Mouse (Mus musculus): ENCODE measurements around the gene Igf2r. TPM values are rescaled to one million over a fixed set of nuclear protein-coding genes. Genes with fewer than 3 reads are reported as not detected.

Igf2r gene
- 21.0 and 21.7 TPM in 2 replicates for polyA plus RNA-seq (2014; fragmentation: Nextera tagmentation; extraction: Ambion mirVana)

DNA sequence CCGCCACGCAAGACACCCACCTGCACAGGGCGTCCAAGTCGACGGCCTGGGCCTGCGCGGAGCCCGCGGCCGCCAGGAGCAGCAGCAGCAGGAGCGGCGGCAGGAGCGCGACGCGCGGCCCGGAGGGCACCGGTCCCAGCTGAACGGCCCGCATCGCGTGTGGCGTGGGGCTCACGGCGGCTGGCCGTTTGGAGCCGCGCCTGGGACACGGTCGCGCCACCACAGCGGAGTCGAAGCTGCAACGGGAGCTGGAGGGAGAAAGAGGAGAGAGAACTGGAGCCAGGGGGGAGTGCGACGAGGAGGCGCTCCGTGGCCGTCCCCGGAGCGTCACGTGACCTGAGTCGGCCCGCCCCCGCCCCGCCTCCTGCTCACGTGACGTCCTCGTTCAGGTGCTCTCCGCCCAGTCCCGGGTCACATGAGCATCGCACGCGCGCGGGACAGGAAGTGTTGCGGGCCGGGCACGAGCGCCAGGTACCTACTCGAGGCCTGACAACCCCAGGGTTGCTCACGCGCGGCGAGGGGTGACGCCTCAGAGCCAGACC is at the start of gene Igf2r:
Gene Igf2r (minus strand): TSS at position 285 of the 542 bp plus-strand sequence.
- Histone ChIP-seq H3K36me3 (ENCODE audit: control insufficient read depth, insufficient read depth, low read length) (no peaks in the 10 kb centered on the region), H3K4me1 (replicated peaks; ENCODE audit: control insufficient read depth, insufficient read depth, low read length) (peaks cover 7% of the 10 kb centered on the region; the same call in 1 of the 2 replicates), H3K27ac (ENCODE audit: low read depth, low read length) (peak within 1 kb of the TSS; percentile 50; the same call in 1 of the 2 replicates), H3K27me3 (ENCODE audit: control insufficient read depth, insufficient read depth, low read length) (no peaks in the 10 kb centered on the region), H3K4me2 (ENCODE audit: low read depth, low read length, severe bottlenecking) (peak within 1 kb of the TSS; percentile 88), H3K9ac (ENCODE audit: low read length) (peak within 1 kb of the TSS; percentile 87), H3K9me3 (ENCODE audit: control insufficient read depth, low read length) (no peaks in the 10 kb centered on the region), H3K4me3 (ENCODE audit: low read depth, low read length) (peak within 1 kb of the TSS; percentile 87)
- peak; percentile 94 for DNase-seq (ENCODE audit: low spot score)
- peak; percentile 95 for ATAC-seq (replicated peaks; ENCODE audit: low FRiP score)
- 6% methylated on average over 63 of the region's 67 CpGs for WGBS

DNA sequence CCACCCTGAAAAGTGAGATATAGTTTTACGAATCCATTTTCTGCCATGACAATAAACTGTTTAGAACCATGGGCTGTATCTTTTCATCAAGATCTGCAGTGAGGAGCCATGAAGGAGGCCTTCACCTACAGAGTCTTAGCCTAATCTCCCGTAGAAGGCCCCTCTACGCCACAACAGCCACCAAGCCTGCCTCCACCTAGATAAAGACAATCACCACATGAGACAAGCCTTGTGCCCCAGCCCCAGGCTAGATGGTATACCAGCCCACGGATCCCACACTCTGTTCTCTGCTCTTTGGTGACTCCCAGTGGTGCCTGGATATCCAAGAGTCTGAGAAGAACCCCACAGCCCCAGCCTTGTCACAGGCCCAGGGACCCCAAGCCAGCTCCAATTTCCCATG is 46.4 kb upstream of the Igf2r start:
- no peaks in the 10 kb centered on the region for H3K9me3 ChIP-seq (ENCODE audit: control insufficient read depth, low read length)
- no peaks in the 10 kb centered on the region for H3K4me1 ChIP-seq (replicated peaks; ENCODE audit: control insufficient read depth, insufficient read depth, low read length)
- ATAC-seq (replicated peaks; ENCODE audit: low FRiP score) (no peak), DNase-seq (ENCODE audit: low spot score) (no peak)
- H3K27me3 ChIP-seq (ENCODE audit: control insufficient read depth, insufficient read depth, low read length): no peaks in the 10 kb centered on the region
- H3K4me2 ChIP-seq (ENCODE audit: low read depth, low read length, severe bottlenecking): no peak overlapping the region
- no peak overlapping the region for H3K27ac ChIP-seq (ENCODE audit: low read depth, low read length)
- 87% methylated on average over 4 of the region's 4 CpGs for WGBS
- no peak overlapping the region for H3K4me3 ChIP-seq (ENCODE audit: low read depth, low read length)
- no peaks in the 10 kb centered on the region for H3K36me3 ChIP-seq (ENCODE audit: control insufficient read depth, insufficient read depth, low read length)
- no peak overlapping the region for H3K9ac ChIP-seq (ENCODE audit: low read length)

DNA sequence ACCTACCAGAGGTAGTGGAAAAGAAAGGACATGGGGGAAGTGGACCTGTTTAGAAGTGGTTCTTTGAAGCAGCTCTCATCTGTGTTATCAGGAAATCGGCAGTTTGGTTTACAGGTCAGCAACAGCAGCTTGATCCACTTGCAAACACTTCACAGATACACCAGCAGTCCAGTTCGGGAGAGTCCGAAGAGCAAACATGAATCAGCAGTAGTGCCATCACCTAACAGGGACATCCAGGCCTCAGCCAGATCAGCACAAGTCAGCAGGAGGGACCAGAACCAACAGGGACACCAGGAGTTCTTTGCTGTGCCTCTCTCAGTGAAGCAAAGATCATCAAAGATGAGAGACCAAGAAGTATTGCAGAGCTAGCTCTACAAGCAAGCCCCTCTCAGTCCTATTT is 45.0 kb upstream of the Igf2r start:
- ATAC-seq (replicated peaks; ENCODE audit: low FRiP score) (no peak), DNase-seq (ENCODE audit: low spot score) (no peak)
- H3K4me1 ChIP-seq (replicated peaks; ENCODE audit: control insufficient read depth, insufficient read depth, low read length): no peaks in the 10 kb centered on the region
- WGBS: 92% methylated on average over 3 of the region's 3 CpGs
- H3K4me3 ChIP-seq (ENCODE audit: low read depth, low read length): no peak overlapping the region
- no peaks in the 10 kb centered on the region for H3K36me3 ChIP-seq (ENCODE audit: control insufficient read depth, insufficient read depth, low read length)
- H3K27ac ChIP-seq (ENCODE audit: low read depth, low read length): no peak overlapping the region
- H3K4me2 ChIP-seq (ENCODE audit: low read depth, low read length, severe bottlenecking): no peak overlapping the region
- H3K27me3 ChIP-seq (ENCODE audit: control insufficient read depth, insufficient read depth, low read length): no peaks in the 10 kb centered on the region
- H3K9me3 ChIP-seq (ENCODE audit: control insufficient read depth, low read length): no peaks in the 10 kb centered on the region
- no peak overlapping the region for H3K9ac ChIP-seq (ENCODE audit: low read length)

DNA sequence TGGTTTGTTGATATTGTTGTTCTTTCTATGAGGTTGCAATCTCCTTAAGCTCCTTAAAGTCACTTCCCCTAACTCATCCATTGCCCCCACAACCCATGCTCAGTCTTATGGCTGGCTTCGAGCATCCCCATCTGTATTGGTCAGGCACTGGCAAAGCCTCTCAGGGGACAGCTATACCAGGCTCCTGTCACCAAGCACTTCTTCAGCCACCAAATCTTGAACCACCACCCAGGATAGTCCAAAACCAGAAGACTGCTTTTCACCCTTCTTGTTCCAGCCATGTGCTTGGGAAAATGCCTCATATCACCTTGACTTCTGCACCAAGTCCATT is 41.5 kb upstream of the Igf2r start:
- Histone ChIP-seq H3K4me3 (ENCODE audit: low read depth, low read length) (no peak overlapping the region), H3K36me3 (ENCODE audit: control insufficient read depth, insufficient read depth, low read length) (no peaks in the 10 kb centered on the region), H3K27me3 (ENCODE audit: control insufficient read depth, insufficient read depth, low read length) (no peaks in the 10 kb centered on the region), H3K27ac (ENCODE audit: low read depth, low read length) (no peak overlapping the region), H3K9ac (ENCODE audit: low read length) (no peak overlapping the region), H3K4me2 (ENCODE audit: low read depth, low read length, severe bottlenecking) (no peak overlapping the region), H3K9me3 (ENCODE audit: control insufficient read depth, low read length) (no peaks in the 10 kb centered on the region), H3K4me1 (replicated peaks; ENCODE audit: control insufficient read depth, insufficient read depth, low read length) (no peaks in the 10 kb centered on the region)
- WGBS: 86% methylated on average over 1 of the region's 1 CpGs
- peak; percentile 36; the same call in 1 of the 2 replicates for ATAC-seq (replicated peaks; ENCODE audit: low FRiP score)
- DNase-seq (ENCODE audit: low spot score): no peak

DNA sequence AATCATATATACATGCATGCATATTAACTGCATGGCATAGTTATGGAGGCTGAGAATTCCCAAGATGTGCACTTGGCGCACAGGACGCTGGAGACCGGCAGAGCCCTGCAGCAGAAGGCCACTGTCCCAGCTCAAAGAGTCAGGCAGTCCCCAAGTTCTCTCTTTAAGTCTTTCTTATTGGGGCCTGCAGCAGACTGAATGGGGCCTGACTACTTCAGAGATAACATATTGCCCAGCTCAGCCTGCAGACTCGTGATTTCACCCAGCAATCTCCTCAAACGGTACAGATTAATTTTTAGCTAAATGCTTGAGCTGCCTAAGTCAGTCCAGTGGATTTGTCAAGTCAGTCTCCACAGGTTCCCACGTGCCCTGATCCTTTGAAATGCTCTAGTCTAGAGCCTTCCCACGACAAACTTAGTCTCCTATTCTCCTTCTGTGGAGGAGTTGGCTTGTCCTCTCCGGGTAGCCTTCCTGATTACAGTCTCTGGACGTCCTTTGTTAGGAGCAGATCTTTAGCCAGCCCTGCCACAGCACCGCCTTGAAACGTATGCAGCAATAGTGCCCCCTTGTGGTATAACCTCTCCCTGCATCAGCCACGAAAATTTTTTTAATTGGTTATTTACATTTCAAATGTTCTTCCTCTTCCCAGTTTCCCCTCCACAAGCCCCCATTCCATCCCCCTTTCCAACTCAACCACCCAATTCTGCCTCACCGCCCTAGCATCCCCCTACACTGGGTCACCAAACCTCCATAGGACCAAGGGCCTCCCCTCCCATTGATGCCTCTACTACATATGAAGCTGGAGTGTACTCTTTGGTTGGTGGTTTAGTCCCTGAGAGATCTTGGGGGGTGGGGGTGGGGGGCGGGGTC is 40.9 kb upstream of the Igf2r start:
- H3K4me3 ChIP-seq (ENCODE audit: low read depth, low read length): no peak overlapping the region
- H3K4me1 ChIP-seq (replicated peaks; ENCODE audit: control insufficient read depth, insufficient read depth, low read length): no peaks in the 10 kb centered on the region
- 29% methylated on average over 14 of the region's 14 CpGs for WGBS
- H3K27me3 ChIP-seq (ENCODE audit: control insufficient read depth, insufficient read depth, low read length): no peaks in the 10 kb centered on the region
- H3K9ac ChIP-seq (ENCODE audit: low read length): peak overlapping the region; percentile 6; the same call in 1 of the 2 replicates
- no peak overlapping the region for H3K27ac ChIP-seq (ENCODE audit: low read depth, low read length)
- DNase-seq (ENCODE audit: low spot score) (peak; percentile 82), ATAC-seq (replicated peaks; ENCODE audit: low FRiP score) (peak; percentile 89)
- H3K9me3 ChIP-seq (ENCODE audit: control insufficient read depth, low read length): no peaks in the 10 kb centered on the region
- H3K36me3 ChIP-seq (ENCODE audit: control insufficient read depth, insufficient read depth, low read length): no peaks in the 10 kb centered on the region
- H3K4me2 ChIP-seq (ENCODE audit: low read depth, low read length, severe bottlenecking): no peak overlapping the region

DNA sequence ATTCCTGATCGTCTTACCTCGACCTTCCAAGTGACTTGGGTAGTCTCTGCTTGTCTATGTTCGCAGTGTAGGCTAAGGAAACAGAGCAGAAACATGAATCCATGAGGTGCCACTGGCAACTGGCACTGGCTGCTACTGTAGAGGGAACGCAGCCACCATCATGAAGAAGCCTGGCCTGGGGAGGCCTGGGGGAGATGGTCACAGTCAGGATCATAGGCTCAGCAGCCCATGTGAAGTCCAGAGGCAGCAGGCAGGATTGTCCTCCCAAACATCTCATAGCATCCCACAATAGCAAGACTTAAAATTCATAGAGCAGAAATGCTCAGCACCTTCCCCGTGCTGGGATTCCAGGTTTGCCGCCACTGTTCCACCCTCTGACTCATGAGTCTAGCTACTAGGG is 39.4 kb upstream of the Igf2r start:
- DNase-seq (ENCODE audit: low spot score): no peak
- H3K9ac ChIP-seq (ENCODE audit: low read length): no peak overlapping the region
- no peak overlapping the region for H3K4me3 ChIP-seq (ENCODE audit: low read depth, low read length)
- H3K27me3 ChIP-seq (ENCODE audit: control insufficient read depth, insufficient read depth, low read length): no peaks in the 10 kb centered on the region
- ATAC-seq (replicated peaks; ENCODE audit: low FRiP score): no peak
- no peak overlapping the region for H3K4me2 ChIP-seq (ENCODE audit: low read depth, low read length, severe bottlenecking)
- no peaks in the 10 kb centered on the region for H3K36me3 ChIP-seq (ENCODE audit: control insufficient read depth, insufficient read depth, low read length)
- no peak overlapping the region for H3K27ac ChIP-seq (ENCODE audit: low read depth, low read length)
- no peaks in the 10 kb centered on the region for H3K4me1 ChIP-seq (replicated peaks; ENCODE audit: control insufficient read depth, insufficient read depth, low read length)
- 87% methylated on average over 6 of the region's 6 CpGs for WGBS
- H3K9me3 ChIP-seq (ENCODE audit: control insufficient read depth, low read length): no peaks in the 10 kb centered on the region

DNA sequence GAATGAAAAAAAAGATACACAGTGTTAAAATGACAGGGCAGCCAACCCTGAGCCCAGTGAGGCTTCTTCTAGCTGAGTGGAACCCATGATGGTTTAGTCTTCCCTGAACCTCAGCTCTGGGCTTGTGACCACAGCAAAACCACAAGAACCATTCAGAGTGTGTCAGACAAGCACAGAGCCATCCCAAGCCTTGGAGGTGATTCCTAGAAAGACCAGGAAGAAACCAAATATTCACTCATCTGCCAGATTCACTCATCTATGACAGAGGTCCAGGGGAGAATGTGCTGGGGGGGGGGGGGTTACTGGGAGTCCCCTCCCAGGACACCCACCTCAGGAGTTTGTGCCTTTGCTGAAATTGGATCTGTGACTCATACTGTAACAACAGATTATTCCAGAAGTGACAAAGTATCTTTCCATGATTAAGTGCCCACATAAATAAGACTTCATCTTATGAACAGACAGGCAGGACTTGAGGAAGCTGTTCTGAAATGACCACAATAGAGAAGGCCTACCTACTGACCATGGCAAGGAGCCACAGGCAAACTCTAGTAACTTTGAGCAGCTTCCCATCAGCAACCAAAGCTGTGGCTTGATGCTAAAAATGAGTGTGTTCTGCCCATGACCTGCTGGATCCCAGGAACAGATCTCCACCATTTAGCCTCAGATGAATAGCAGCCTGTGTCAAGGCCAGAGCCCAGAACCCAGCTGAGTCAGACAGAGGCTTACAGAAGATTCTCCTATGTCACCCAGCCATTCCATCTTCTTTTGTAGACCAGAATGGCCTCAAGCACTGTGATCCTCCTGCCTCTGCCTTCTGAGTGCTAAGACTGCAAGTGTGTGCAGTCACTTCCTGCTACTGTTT is 35.4 kb upstream of the Igf2r start:
- Histone ChIP-seq H3K9me3 (ENCODE audit: control insufficient read depth, low read length) (no peaks in the 10 kb centered on the region), H3K9ac (ENCODE audit: low read length) (no peak overlapping the region), H3K27me3 (ENCODE audit: control insufficient read depth, insufficient read depth, low read length) (no peaks in the 10 kb centered on the region), H3K4me2 (ENCODE audit: low read depth, low read length, severe bottlenecking) (no peak overlapping the region), H3K4me3 (ENCODE audit: low read depth, low read length) (no peak overlapping the region), H3K36me3 (ENCODE audit: control insufficient read depth, insufficient read depth, low read length) (no peaks in the 10 kb centered on the region), H3K27ac (ENCODE audit: low read depth, low read length) (no peak overlapping the region), H3K4me1 (replicated peaks; ENCODE audit: control insufficient read depth, insufficient read depth, low read length) (no peaks in the 10 kb centered on the region)
- no peak for ATAC-seq (replicated peaks; ENCODE audit: low FRiP score)
- no peak for DNase-seq (ENCODE audit: low spot score)

DNA sequence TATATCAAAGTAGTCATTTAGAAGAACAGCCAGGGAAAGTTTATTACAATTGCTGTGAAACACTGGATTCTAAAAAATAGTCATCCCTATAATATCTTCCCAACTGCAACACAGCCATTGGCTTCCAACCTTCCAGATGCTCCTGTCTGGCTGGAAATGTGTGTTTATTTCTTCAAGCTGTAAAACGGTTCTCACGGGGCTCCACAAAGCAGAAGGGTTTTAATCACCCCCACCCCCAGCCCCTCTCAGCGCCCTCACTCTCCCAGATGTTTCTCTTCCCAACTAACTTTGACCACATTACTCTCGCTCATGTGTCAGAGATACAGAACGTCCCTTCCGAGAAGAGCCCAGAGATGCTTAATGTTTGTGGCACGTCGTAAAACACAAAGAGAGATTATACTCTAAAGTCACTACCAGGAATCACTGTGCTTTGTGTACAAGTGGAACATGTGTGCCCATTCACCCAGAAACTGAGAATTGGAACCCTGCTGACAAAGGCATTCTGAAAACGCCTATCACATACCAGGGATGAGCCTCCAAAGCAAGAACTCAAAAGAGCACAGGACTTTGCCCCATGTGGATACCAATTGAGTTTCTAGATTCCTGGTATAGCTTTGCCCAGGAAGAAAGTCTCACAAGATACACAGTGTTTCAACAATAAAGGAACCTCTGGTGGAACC is 32.5 kb upstream of the Igf2r start:
- DNase-seq (ENCODE audit: low spot score): no peak
- Histone ChIP-seq H3K9me3 (ENCODE audit: control insufficient read depth, low read length) (no peaks in the 10 kb centered on the region), H3K4me1 (replicated peaks; ENCODE audit: control insufficient read depth, insufficient read depth, low read length) (no peaks in the 10 kb centered on the region), H3K27me3 (ENCODE audit: control insufficient read depth, insufficient read depth, low read length) (no peaks in the 10 kb centered on the region), H3K9ac (ENCODE audit: low read length) (no peak overlapping the region), H3K4me3 (ENCODE audit: low read depth, low read length) (no peak overlapping the region), H3K36me3 (ENCODE audit: control insufficient read depth, insufficient read depth, low read length) (no peaks in the 10 kb centered on the region), H3K4me2 (ENCODE audit: low read depth, low read length, severe bottlenecking) (no peak overlapping the region), H3K27ac (ENCODE audit: low read depth, low read length) (no peak overlapping the region)
- ATAC-seq (replicated peaks; ENCODE audit: low FRiP score): no peak
- WGBS: 64% methylated on average over 9 of the region's 9 CpGs
